Mouse (Mus musculus): ENCODE data around the gene Abcc5.

The Abcc5 gene

GRCm38 (mm10) chr16:20357837-20358236, 68.4 kb downstream of the Abcc5 start:
- no peak for DNase-seq

GRCm38 (mm10) chr16:20354762-20355161, 71.4 kb downstream of the Abcc5 start:
- DNase-seq, result no peak

GRCm38 (mm10) chr16:20354011-20354410, 72.2 kb downstream of the Abcc5 start:
- no peak for DNase-seq

- no peak for DNase-seq
Observed at GRCm38 (mm10) chr16:20345464-20345863, 80.7 kb downstream of the Abcc5 start.

- DNase-seq, result no peak
Observed at GRCm38 (mm10) chr16:20338616-20339015, 87.6 kb downstream of the Abcc5 start.

GRCm38 (mm10) chr16:20334918-20335317, 91.3 kb downstream of the Abcc5 start:
- no peak for DNase-seq

- DNase-seq, result no peak
Observed at GRCm38 (mm10) chr16:20328306-20328705, 97.9 kb downstream of the Abcc5 start.

GRCm38 (mm10) chr16:20325286-20325685, 100.9 kb downstream of the Abcc5 start, which contains the start of gene Cyp2ab1:
TSS of gene Cyp2ab1 (minus strand) at chr16:20325404.
- DNase-seq, result no peak

GRCm38 (mm10) chr16:20323907-20324306, 102.3 kb downstream of the Abcc5 start:
- no peak for DNase-seq

GRCm38 (mm10) chr16:20322274-20322673, 103.9 kb downstream of the Abcc5 start:
- DNase-seq, result no peak

GRCm38 (mm10) chr16:20316770-20317169, 109.4 kb downstream of the Abcc5 start:
- DNase-seq, result no peak

GRCm38 (mm10) chr16:20315266-20315665, 110.9 kb downstream of the Abcc5 start:
- no peak for DNase-seq

GRCm38 (mm10) chr16:20312272-20312671, 113.9 kb downstream of the Abcc5 start:
- DNase-seq, result no peak

GRCm38 (mm10) chr16:20301770-20302649, 124.2 kb downstream of the Abcc5 start, which contains the start of gene Parl:
TSS of gene Parl (minus strand) at chr16:20302387.
- DNase-seq, result peak; percentile 75

GRCm38 (mm10) chr16:20300076-20300475, 126.1 kb downstream of the Abcc5 start:
- DNase-seq, result no peak
